Mouse (Mus musculus) urinary bladder, adult 2 months (tissue): Measurements from ENCODE around the gene Npff. TPM values are rescaled to one million over a fixed set of nuclear protein-coding genes. Genes with fewer than 3 reads are reported as not detected.

Experiments used
- DNase-seq: peaks from one replicate; pipeline ENCODE4 v3.0.0; 2022; ENCODE audit warnings: low spot score
- polyA plus RNA-seq: library from polyadenylated mRNA; depleted of rRNA; stranded (reverse); fragments of >200 nt; gene quantifications from 2 replicates; pipeline ENCODE4 v1.2.3, GENCODE M21; 2012

Gene Npff
- polyA plus RNA-seq, 1 experiment: 8.2 TPM

DNA sequence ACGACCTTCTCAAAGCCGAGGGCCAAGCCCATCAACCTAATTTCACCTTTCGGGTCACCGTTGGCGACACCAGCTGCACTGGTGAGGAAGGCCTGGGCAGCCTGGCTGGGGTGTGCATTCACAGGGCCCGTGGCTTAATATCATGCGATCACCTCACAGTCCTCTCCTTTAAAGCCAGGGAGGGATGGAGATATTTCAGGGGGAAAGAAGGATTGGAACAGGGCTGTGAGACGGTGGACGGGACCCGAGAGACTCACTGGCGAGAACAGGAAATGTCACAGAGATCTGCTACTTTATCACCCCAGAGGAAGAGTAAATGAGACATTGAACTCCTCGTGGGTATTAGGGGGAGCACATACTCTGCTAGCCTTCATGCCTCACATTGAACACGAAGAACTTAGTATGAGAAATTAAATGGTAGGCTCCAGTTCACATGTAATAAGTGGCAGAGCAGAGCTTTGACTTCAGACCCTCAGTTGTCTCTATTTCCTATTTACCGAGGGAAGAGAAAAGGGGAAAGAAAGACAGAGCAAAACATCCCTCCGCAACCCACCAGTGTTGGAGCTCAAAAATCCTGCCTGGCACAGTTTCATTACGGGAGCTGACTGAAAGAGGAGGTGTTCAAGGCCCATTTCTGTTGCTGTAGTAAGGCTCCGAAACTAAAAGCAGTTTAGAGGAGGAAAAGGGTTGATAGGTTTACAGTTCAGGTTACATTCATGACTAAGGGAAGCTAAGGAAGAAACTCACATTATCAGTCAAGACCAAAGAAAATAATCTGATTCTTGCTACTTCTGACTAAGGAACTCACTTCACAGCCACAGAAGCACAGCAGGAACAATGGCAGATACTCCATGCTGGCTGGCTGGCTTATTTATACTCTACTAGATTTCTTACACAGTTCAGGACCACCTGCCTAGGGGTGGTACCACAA, 5.3 kb downstream of the Npff start:
- DNase-seq: no peak

DNA sequence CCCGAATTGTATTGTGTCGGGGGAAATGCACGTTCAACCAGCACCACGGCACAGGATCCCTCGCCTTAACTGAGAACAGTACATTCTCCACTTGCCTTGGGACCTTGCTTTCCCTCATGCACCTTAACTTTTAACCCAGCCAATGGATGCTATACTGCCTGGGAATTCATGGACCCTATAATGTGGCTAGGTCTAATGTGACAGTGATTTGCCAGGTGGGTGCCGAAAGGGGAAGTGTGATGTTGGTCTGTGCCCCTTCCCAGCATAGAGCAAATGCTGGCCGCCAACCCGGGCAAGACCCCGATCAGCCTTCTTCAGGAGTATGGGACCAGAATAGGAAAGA, 5.9 kb downstream of the Npff start:
- DNase-seq: no peak

DNA sequence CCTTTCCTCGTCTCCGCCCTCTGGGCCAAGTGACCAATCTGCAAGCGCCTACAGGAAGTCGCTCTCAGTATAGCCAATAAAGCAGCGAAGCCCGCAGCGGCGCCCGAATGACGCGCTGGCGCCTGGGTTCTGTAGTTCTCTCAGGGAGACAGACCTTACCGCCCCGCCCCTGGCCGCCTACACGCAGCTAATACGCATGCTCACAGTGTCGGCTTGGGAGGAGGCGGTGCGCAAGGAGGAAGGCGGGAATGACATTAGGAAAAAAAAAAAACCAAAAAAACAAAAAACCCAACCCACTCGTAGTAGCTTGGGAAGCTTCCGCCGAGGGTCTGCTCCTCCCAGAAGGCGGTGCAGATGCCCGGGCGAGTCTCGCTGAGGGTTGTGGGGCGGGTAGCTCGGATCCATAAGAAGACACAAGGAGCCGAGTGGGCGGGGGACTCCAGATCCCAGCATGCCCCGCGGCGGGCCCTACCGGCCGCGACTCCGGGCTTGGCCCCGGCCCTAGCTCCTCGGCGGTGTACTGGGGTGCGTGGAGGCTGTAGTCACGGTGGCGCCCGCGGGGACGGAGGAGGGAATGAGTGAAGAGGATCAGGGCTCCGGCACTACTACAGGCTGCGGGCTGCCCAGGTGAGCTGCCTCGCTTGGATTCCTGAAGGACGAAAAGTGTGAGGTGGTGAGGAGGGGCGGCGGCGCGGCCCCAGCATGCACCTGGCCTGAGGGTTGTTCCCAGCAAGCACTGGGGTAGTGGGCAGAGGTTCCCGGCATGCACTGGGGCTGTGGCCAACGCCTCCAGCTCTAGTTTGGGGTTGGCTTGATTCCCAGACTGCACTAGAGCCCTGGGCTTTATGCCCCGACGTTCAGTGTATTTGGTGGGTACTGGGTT, 6.5 kb downstream of the Npff start, which contains the start of gene Tarbp2:
Gene Tarbp2 (plus strand): TSS at position 217 of the 883 bp plus-strand sequence.
- peak; percentile 94 for DNase-seq

DNA sequence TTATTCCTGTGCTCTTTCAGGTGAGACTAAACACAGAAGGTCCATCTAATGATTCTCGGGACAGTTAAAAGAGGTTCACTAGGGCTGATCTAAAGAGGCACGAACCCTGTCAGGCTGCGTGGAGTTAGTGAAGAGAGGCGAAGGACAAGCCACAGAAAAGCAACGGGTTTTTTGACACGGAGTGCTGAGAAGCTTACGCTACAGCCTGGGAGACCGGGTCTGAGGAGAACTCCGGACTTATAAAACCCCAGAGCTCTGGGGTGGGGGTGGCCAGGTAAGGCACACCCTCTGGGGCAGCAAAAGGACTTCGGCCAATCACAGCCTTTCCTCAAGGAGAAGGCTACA, 7.1 kb downstream of the Npff start:
- no peak for DNase-seq

DNA sequence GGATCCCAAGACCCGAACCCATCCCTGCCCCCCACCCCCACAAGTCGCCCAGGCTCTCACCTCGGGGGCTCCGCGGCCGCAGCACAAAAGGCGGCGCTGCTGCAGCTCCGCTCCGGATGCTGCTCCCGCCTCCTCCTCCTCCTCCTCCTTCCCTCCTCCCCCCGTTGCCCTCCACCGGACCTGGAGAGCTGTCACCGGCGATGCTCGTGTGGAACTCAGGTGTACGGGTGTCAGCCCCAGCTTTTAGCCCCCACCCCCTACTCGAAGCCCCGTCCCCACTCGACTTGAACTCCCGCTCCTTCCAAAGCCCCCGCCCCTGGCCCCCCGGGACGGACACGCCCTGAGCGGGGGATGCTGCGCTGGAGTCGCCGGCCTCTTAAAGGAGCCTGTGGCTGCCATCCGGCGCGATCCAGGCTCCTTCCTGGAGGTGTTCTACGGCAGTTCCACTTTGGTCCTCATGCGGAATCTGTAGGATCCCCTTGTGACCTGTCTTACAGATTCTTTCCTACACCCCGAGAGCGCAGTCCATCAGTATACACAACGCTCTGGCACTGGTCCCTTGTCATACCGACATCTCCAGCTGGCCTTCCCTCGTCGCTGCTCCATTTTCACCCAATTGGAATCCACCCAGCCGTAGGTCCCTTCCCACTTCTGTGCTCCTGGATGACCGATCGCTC, 7.9 kb downstream of the Npff start, which contains the start of gene Map3k12:
Gene Map3k12 (minus strand): TSS at position 337 of the 677 bp plus-strand sequence.
- peak; percentile 62 for DNase-seq

DNA sequence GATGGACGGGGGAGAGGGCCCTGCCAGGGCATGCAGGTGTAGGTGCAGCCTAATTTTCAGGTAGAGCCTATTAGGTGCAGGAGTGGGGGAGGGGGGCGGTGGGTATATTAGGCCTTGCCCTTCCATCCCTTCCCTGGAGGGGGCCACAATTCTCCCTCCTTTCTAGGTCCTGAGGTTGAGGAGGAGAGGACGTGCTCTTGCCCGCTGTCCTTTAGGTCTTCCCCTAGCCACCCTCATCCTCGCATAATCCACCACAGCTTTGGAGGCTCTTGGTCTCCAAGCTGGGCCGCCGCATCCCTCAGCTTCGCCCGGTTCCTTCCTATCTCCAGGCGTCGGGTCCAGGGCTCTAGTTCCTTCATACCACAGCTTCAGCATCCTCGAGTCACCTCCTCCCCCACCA, 8.4 kb downstream of the Npff start:
- DNase-seq: no peak

DNA sequence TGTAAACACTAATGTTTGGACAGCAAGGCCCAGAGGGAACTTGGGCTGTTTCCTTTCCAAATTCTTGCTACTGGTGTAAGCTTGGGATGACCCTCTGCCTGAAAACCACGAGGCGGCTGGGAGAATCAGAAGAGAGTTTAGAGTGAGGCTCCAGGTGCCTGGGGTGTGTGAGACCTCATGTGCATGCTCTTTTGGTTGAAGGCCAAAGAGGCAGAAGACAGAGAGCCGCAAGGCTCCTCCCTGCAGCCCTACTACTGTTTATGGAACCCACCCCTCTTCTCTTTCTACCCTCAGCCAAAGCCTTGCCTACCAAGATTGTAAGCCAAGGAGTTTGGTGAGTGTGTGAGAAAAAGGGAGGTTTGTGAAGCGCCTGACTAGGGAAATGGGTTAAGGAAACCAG, 9.0 kb downstream of the Npff start:
- no peak for DNase-seq

DNA sequence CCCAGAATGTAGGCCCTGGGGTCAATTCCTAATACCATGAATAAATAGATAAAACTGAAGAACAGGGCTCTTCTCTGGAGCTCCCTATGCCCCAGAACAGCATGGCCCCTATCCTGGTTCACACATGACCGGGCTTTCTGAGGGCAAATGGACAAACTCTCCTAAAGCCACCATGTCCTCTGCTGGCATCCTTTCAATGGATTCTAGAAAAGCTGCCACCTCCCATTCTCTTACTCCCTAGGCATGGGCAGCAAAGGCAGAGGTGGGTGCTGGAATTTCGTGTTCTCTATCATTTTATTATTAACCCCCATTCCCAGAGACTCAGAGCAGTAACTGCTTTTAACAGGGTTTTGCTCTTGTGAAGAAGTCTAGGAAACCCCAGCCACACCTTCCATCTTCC, 9.5 kb downstream of the Npff start:
- DNase-seq: no peak

DNA sequence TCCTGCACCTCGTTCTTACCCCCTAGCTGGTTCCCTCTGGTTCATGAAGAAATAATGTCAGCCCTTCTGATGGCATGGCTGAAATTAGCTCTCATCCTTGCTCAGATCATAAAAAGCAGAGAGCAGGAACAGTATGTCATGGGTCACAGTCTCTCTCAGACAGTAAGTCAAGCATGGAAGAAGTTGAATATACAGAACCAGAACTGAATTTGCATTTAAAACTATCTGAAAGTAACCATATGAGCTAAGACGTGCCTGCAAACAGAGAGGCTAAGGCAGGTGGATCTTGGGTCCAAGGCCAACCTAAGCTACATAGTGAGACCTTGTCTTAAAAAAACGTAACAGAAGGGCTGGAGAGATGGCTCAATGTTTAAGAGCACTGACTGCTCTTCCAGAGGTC, 11.7 kb downstream of the Npff start:
- DNase-seq: no peak

DNA sequence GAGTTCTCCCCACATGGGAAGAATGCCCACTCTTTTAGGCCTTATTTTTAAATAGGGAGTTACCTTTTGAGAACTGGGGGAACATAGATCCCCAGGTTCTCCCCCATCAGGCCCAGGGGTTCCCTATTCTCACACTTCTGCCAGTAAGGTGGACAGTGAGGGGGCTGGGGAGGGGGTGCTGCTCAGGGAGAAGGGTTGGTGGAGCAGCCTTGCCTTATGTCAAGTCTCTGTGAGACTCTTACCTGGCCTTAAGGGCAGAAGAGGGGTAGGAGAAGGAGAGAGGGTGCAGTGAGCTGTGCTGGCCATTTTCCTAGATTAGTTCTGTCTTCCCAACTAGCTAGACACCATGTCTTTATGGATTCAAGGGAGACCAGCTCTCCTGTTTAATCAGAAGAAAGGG, 12.3 kb downstream of the Npff start:
- DNase-seq: no peak

DNA sequence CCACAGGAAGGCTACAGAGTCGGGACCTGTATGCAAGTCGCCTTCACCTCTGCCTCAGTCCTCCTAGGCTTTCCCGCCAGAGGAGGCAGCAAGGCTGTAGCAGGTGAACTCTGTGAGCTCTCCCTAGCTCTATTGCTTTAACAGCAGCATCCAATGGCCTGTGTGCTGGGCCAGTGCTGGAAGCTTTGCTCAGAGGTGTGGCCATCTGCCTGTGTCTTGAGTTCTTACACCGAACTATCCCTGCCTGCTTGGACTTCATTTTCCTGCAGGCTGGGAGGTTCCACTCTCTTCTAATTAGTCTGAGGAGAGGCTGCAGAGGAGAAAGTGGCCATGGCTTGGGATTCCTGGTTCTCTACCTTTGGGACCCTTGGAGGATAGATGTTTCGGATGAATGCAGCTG, 12.7 kb downstream of the Npff start:
- no peak for DNase-seq

DNA sequence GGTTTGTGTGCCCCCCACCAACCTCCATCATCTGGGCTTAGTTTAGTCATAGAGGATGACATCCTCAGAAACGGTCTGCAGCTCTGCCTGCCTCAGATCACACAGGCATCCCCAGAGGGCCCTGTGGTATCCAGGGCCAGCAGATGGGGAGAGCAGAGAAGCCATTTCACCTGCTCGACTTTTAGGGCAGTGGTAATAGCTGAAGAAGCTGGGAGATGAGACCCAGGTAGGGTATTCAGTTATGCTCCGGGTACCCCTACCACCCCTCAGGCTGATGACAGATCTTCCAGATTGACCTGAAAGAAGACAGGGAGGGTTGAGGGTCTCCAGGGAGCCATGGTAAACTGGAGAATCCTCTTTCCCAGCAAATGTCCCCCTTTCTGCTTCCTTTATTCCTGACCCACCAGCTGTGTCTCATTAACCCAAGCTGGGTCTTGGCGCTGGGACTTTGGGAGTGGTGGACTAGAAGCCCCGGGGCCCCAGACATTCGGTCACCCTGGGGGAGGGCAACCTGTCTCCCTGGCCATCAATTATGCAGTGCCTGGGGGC, 13.4 kb downstream of the Npff start:
- no peak for DNase-seq

DNA sequence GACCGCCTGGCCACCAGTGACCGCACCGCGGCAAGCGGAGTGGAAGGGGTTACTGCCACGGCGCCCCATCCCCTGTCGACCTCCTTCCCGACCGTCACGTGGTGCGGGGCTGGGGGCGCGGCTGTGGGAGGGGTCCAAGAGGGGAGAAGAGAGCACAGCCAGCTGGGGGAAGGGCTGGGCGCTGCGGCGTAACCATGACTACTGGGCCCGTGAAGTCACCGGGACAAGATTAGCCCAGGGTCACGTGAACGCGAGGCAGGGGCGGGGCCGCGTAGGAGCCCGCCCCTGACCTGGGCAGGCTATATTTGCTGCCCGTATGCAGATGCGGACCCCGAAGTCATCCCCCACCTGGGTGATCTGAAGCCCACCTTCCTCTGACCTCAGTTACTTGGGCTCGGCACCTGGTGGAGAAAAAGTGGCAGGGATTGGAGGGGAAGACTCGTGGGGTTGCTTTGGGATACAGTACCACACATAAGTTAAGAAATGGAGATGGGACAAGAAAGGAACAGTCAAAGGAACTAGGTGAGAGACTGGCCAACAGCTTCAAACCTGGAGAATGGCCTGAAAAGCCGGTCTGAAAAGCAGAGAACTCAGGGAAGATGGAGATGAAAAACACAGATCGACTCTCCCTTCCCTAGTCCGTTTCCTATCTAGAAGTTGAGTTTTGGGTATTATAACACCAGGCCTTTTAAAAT, 14.0 kb downstream of the Npff start:
- peak; percentile 65 for DNase-seq

DNA sequence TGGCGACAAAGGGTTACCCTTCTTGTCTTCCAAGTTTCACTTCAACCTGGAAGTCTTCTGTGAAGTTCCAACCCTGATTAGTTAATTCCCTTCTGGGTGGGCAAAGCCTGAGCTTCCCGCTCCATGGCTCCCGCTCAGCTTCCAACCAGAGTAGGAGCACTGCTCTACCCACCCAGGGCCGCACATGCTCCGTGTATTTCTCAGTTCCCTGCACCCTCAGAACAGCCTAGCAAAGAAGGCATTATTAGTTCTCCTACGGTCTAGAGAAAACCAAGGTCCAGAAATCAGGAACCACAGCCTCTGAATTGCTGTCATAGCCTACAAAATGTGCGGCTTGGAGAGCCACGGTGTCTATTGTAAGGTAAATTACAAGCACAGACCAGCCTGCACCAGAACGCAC, 14.6 kb downstream of the Npff start:
- no peak for DNase-seq

DNA sequence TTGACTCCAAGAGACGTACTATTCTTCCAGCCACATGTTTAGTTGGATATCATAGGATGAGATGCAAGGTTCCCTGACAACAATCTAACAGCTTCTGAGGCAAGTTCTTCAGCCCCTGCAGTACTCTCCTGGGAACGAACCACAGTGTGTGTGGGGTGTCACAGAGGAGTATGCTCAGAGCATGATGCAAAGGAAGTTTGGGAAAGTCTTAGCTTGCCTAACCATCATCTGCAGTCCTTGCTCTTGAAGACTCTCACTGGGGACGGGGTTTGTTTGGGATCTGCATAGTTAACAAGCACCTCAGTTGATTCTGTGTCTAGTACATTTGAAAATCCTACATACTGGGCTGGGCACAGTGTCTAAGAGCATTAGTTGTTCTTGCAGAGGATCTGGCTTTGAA, 16.4 kb downstream of the Npff start:
- DNase-seq: no peak

DNA sequence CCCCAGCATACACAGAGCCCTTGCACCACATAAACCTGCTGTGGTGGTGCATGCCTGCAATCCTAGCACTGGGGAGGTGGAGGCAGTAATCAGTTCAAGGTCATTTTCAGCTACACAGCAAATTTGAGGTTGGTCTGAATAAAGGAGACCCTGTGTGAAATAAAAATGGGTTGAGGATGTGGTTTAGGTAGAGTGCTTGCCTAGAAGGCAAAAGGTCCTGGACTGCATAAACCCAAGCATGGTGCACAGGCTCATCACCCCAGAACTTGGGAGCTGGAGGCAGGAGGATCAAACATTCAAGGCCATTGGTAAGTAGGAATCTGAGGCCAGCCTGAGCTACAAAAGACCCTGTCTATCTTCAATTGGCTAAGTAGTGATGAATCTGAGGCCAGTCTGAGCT, 17.2 kb downstream of the Npff start:
- DNase-seq: no peak

DNA sequence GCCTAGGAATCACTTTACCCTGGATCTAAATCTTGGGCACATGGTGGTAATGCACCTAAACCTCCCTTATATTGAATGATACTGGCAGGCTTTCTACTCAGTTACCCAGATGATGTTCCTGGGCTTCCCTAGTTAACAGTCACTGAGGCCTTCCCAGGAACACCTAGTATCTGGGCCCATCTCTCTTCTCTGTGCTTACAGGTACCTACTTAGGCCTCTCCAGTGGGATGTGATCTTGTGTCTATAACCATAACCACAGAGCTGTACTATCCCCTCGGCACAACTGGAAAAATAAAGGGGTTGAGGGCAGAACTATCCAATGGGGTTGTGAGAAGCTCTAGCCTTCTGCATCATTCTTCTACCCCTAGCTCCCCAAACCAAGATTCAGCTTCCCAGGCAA, 17.9 kb downstream of the Npff start:
- DNase-seq: no peak

DNA sequence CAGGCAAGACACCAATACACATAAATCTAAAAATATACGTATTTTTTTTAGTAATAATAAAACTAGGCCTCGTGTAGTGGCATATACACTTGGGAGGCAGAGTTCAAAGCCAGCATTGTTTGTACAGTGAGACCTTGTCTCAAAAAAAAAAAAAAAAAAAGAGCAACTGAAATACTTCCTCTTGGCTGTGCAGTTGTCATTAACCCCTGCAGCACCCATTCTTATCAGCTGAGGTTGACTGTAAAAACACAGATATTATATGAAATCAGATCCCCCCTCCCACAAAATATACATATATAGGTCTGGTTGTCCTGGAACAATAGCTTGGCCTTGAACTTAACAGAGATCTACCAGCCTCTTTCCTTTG, 18.3 kb downstream of the Npff start:
- no peak for DNase-seq

DNA sequence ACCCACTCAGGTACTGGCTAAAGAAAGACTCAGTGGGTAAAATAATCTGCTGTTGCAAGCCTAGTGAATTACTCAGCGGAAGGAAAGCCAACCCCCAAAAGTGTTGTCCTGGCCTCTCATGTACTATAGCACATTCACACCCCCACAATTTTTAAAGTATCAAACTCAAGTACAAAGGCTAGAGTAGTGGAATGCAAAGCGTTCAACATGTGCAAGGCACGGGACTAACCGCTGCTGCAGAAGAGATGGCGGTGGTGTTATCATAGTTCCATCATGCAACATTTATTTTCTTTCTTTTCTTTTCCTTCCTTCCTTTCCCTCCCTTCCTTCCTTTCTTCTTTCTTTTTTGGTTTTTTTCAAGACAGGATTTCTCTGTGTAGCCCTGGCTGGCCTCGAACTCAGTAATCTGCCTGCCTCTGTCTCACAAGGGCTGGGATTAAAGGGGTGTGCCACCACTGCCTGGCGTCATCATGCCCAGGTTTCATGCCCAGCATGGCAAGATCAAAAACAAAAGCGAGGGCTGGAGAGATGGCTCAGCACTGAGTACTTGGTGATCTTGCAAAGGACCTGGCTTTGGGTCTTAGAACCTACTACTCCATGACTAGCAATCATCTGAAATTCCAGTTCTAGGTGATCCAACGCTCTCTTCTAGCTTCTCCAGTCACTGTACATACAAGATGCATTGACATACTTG, 18.8 kb downstream of the Npff start:
- DNase-seq: no peak

DNA sequence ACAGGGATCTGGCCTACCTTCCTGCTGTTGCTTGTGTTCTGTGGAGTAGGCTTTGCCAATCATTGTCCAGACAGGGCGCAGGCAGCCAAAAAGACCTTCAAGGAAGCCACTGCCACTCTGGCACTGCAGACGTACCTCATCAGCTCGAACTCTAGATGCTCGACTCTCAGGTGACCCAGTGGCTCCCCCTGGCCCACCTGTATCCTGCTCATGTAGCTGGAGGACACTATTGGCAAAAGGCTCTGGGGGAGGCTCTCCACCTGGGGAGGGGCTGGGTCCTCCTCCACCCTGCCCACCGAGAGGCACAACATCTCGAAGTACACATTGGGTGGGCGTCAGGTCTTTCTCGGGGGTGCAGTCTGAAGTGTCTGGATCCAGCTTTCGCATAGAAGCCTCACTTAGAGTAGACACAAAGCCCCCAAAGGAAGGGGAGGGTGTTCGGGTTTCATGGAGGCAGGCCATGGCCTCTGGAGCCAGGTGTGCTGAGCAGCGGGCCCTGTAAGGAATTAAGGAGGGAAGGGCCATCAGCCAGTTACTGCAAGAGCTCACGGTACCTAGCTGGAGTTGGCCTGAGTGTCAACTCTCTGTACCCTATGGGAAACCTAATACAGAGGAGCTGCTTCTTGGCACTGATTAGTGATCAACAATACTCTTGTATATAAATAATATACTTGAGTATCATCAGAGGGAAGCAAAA, 19.5 kb downstream of the Npff start:
- DNase-seq: no peak
